Mouse (Mus musculus) limb, embryonic 11.5 days (tissue): ENCODE data around the gene Frmd4b. TPM values are rescaled to one million over a fixed set of nuclear protein-coding genes. Genes with fewer than 3 reads are reported as not detected.
A peak's percentile ranks its signal among the peaks of the same experiment; 100 is the strongest.
"Not testable (repeated sequence)": the region's sequence is repeated elsewhere in the genome, so short reads cannot be mapped to it uniquely, and the experiment has no call there.

Experiments used
- ATAC-seq: fragments of 200-750 bp; cut with Nextera tagmentation; 2 replicates; pipeline ENCODE4 v1.8.0; 2017; ENCODE audit warnings: low read depth; ENCODE audit not compliant: insufficient number of reproducible peaks, low FRiP score, low TSS enrichment
- DNase-seq: peaks from one replicate; pipeline ENCODE4 v3.0.0-alpha.2; 2015; ENCODE audit warnings: low spot score
- H3K27ac ChIP-seq: fragments of 300-500 bp; sonication (generic); replicated peaks from 2 replicates; pipeline ENCODE4 v1.5.1; 2014; ENCODE audit warnings: low read depth, mild to moderate bottlenecking, low read length
- H3K27me3 ChIP-seq: fragments of 300-500 bp; sonication (generic); 2 replicates; pipeline ENCODE4 v1.6.1; 2014; ENCODE audit warnings: mild to moderate bottlenecking, low read length, mixed read lengths; ENCODE audit not compliant: control insufficient read depth, insufficient read depth
- H3K36me3 ChIP-seq: fragments of 300-500 bp; sonication (generic); 2 replicates; pipeline ENCODE4 v1.6.1; 2014; ENCODE audit warnings: mild to moderate bottlenecking, low read length, moderate library complexity, mixed read lengths; ENCODE audit not compliant: control insufficient read depth, insufficient read depth
- H3K4me1 ChIP-seq: fragments of 300-500 bp; sonication (generic); 2 replicates; pipeline ENCODE4 v1.6.1; 2014; ENCODE audit warnings: low read length, mixed read lengths; ENCODE audit not compliant: control insufficient read depth, insufficient read depth
- H3K4me2 ChIP-seq: fragments of 300-500 bp; sonication (generic); 2 replicates; pipeline ENCODE4 v1.6.1; 2014; ENCODE audit warnings: low read depth, mild to moderate bottlenecking, moderate library complexity; ENCODE audit not compliant: severe bottlenecking
- H3K4me3 ChIP-seq: fragments of 300-500 bp; sonication (generic); 2 replicates; pipeline ENCODE4 v1.5.1; 2014; ENCODE audit warnings: low read depth, low read length
- H3K9ac ChIP-seq: fragments of 300-500 bp; sonication (generic); 2 replicates; pipeline ENCODE4 v1.6.1; 2014; ENCODE audit warnings: mild to moderate bottlenecking, low read length
- H3K9me3 ChIP-seq: fragments of 300-500 bp; sonication (generic); 2 replicates; pipeline ENCODE4 v1.6.1; 2016; ENCODE audit warnings: low read length; ENCODE audit not compliant: control insufficient read depth
- WGBS: fragments of 180-500 bp; shearing (Covaris S2); extraction: QIAGEN DNeasy Blood & Tissue Kit; methylation state at CpG from one replicate; pipeline ENCODE4 v1.1.7; 2014; 5-methylcytosine and 5-hydroxymethylcytosine counted together
- polyA plus RNA-seq: library from polyadenylated mRNA; unstranded; fragments of >200 nt; fragmentation: Nextera tagmentation; extraction: Ambion mirVana; gene quantifications from 2 replicates; pipeline ENCODE4 v1.2.1, GENCODE M21; 2014

Frmd4b gene
- polyA plus RNA-seq, 1 experiment from 2014 or later = 12.3 TPM

GRCm38 (mm10) chr6:97434753-97435152, 182.6 kb downstream of the Frmd4b start:
- Histone ChIP-seq H3K27ac (no peak overlapping the region), H3K4me1 (0 out of 2 replicates have a peak, but pooled peaks cover 6% of the 10 kb centered on the region), H3K4me3 (no peak overlapping the region), H3K36me3 (no peaks in the 10 kb centered on the region), H3K4me2 (no peak overlapping the region), H3K9me3 (no peaks in the 10 kb centered on the region), H3K27me3 (no peaks in the 10 kb centered on the region), H3K9ac (no peak overlapping the region)
- DNase-seq = no peak
- WGBS = 78% methylated on average over 4 of the region's 4 CpGs
- ATAC-seq = no peak

GRCm38 (mm10) chr6:97431309-97432004, 185.9 kb downstream of the Frmd4b start:
- Histone ChIP-seq H3K9me3 (no peaks in the 10 kb centered on the region), H3K27me3 (no peaks in the 10 kb centered on the region), H3K27ac (no peak overlapping the region), H3K4me3 (no peak overlapping the region), H3K4me2 (no peak overlapping the region), H3K36me3 (no peaks in the 10 kb centered on the region), H3K9ac (no peak overlapping the region), H3K4me1 (no peaks in the 10 kb centered on the region)
- ATAC-seq (no peak), DNase-seq (no peak)
- WGBS = 86% methylated on average over 10 of the region's 10 CpGs

GRCm38 (mm10) chr6:97430519-97430918, 186.8 kb downstream of the Frmd4b start:
- Histone ChIP-seq H3K36me3 (no peaks in the 10 kb centered on the region), H3K4me3 (no peak overlapping the region), H3K9ac (no peak overlapping the region), H3K27me3 (no peaks in the 10 kb centered on the region), H3K4me1 (no peaks in the 10 kb centered on the region), H3K4me2 (no peak overlapping the region), H3K9me3 (no peaks in the 10 kb centered on the region), H3K27ac (no peak overlapping the region)
- no peak for ATAC-seq
- no peak for DNase-seq
- 85% methylated on average over 6 of the region's 6 CpGs for WGBS

GRCm38 (mm10) chr6:97429688-97430343, 187.5 kb downstream of the Frmd4b start:
- Histone ChIP-seq H3K36me3 (no peaks in the 10 kb centered on the region), H3K4me1 (no peaks in the 10 kb centered on the region), H3K4me3 (no peak overlapping the region), H3K27me3 (no peaks in the 10 kb centered on the region), H3K4me2 (no peak overlapping the region), H3K27ac (no peak overlapping the region), H3K9ac (no peak overlapping the region), H3K9me3 (no peaks in the 10 kb centered on the region)
- WGBS = 30% methylated on average over 2 of the region's 2 CpGs
- ATAC-seq (no peak), DNase-seq (no peak)

- DNase-seq = peak; percentile 83
- WGBS = 72% methylated on average over 7 of the region's 7 CpGs
- H3K4me3 ChIP-seq = no peak overlapping the region
- H3K36me3 ChIP-seq = no peaks in the 10 kb centered on the region
- no peak overlapping the region for H3K4me2 ChIP-seq
- no peak overlapping the region for H3K9ac ChIP-seq
- no peaks in the 10 kb centered on the region for H3K27me3 ChIP-seq
- no peak for ATAC-seq
- no peaks in the 10 kb centered on the region for H3K4me1 ChIP-seq
- no peak overlapping the region for H3K27ac ChIP-seq
- H3K9me3 ChIP-seq = no peaks in the 10 kb centered on the region
Measured at GRCm38 (mm10) chr6:97419771-97420446, 197.4 kb downstream of the Frmd4b start.

GRCm38 (mm10) chr6:97416972-97417554, 200.3 kb downstream of the Frmd4b start:
- H3K4me1 ChIP-seq = no peaks in the 10 kb centered on the region
- H3K27ac ChIP-seq = no peak overlapping the region
- H3K4me2 ChIP-seq = no peak overlapping the region
- no peaks in the 10 kb centered on the region for H3K36me3 ChIP-seq
- no peaks in the 10 kb centered on the region for H3K9me3 ChIP-seq
- no peak overlapping the region for H3K4me3 ChIP-seq
- no peak for ATAC-seq
- H3K9ac ChIP-seq = no peak overlapping the region
- H3K27me3 ChIP-seq = no peaks in the 10 kb centered on the region
- 62% methylated on average over 13 of the region's 13 CpGs for WGBS
- DNase-seq = peak; percentile 86

GRCm38 (mm10) chr6:97415578-97415977, 201.8 kb downstream of the Frmd4b start:
- not testable (repeated sequence) for ATAC-seq, H3K9me3 ChIP-seq, H3K4me3 ChIP-seq, H3K27ac ChIP-seq, H3K36me3 ChIP-seq, H3K4me1 ChIP-seq, H3K4me2 ChIP-seq, H3K9ac ChIP-seq, H3K27me3 ChIP-seq, DNase-seq
- 88% methylated on average over 4 of the region's 4 CpGs for WGBS

GRCm38 (mm10) chr6:97413453-97413852, 203.9 kb downstream of the Frmd4b start:
- Histone ChIP-seq H3K27ac (no peak overlapping the region), H3K9me3 (no peaks in the 10 kb centered on the region), H3K9ac (no peak overlapping the region), H3K27me3 (no peaks in the 10 kb centered on the region), H3K4me3 (no peak overlapping the region), H3K4me1 (no peaks in the 10 kb centered on the region), H3K4me2 (no peak overlapping the region), H3K36me3 (no peaks in the 10 kb centered on the region)
- 76% methylated on average over 7 of the region's 7 CpGs for WGBS
- ATAC-seq (no peak), DNase-seq (no peak)
